Mouse (Mus musculus) testis, adult 2 months (tissue): ENCODE data around the gene Cacna1b.

Experiments
- CTCF ChIP-seq: fragments of 200-500 bp; IDR thresholded peaks from 2 replicates; pipeline ENCODE4 v1.5.1; 2012; ENCODE audit warnings: low read depth, mild to moderate bottlenecking, inconsistent platforms, low read length, moderate library complexity; ENCODE audit not compliant: control insufficient read depth, insufficient read depth, insufficient replicate concordance
- POLR2A ChIP-seq: fragments of 200-500 bp; IDR thresholded peaks from 2 replicates; pipeline ENCODE4 v1.6.1; 2012; ENCODE audit warnings: low read depth, mild to moderate bottlenecking, inconsistent platforms, low read length, moderate library complexity; ENCODE audit not compliant: control insufficient read depth

DNA sequence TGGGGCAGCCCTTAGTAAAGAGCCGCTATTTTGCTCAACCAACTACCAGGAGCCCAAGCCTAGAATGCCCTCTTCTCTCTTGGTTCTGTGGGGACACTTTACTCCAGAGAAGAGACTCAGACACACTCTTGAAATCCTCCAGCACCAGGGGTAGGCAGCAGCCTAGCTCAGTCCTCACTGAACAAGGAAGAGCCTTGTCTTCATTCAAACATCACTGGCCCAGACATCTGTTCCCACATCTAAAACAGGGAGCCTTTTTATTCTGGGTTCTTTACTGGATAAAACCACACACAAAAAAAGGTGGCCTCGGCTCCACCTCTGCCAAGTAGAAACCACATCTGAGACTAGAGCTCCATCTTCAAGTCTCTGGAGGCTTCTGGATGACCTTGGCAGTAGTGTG is 82.8 kb downstream of the Cacna1b start:
- no peak for TF ChIP-seq CTCF
- TF ChIP-seq POLR2A = no peak
